Mouse (Mus musculus) mouse trophoblast stem cell (cell line): ENCODE data around the gene Pacsin1.
"Not testable (repeated sequence)": the region's sequence is repeated elsewhere in the genome, so short reads cannot be mapped to it uniquely, and the experiment has no call there.

ENCODE experiments used
- in situ Hi-C, 2 experiments: fragments of 300-500 bp; cut with MseI, MboI; formaldehyde crosslinking; loops; 2 replicates in 1 of 2; 3 replicates in 1 of 2; pipeline ENCODE4 v1.15.1; 2025

Gene Pacsin1

DNA sequence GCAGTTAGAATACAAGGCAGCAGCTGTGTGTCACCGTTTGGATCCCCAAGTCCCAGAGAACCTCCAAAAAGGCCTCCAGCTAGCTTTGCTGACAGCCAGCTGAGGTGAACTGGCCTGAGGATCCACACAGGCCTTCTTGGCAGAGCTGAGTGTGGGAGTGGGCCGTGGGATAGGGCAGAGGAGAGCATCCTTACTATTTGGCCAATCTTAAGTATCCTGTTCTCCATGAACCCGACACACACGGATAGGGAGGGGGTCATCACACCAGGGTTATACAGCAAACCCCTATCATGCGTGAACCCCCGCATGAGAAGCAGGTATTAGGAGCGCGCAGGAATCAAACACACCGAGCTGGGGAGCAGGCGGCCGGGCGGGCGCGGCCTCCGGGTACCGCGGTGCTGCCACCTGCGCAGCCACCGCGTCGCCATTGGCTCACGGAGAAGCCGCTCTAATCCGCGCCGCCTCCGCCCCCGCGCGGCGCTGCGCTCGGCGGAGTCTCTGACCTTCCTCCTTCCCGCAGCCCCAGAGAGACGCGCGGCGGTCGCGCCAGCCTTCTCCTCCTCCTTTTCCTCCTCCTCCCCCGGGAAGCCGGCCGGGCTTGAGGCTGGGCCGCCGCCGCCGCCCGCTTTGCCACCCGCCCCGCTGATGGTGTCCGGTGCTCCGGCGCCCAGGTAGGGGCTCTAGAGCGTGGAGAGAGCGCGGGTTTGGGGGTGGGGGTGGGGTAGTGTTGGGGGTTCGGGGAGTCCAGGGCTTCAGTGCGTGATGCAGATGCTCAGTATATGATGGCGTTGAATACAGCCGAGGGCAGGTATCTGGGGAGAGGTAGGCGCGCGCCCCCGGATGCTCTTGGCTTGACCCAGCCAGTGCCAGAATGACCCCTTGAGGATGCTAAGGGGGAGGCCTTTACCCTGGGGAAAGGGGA, at the start of gene Pacsin1:
Pacsin1 (plus strand) TSS at position 421 of the 922 bp plus-strand sequence.
- in situ Hi-C loops, result no loop called here

DNA sequence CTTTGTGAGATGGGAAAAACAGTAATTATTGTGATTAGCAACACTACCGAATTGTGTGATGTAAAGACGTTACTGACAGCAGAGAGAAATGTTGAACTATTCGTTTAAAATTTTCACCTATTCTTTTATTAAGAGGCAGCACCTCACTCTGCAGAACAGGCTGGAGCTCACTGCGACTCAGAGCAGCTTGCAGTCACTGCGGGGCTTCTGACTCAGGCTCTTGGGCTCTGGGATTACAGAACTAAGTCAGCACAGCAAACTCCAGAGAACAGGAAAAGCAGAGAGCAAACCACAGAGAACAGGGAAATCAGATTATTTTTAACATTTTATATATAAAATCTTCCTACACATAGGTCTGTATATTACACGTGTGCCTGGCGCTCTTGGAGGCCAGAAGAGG, 45.7 kb upstream of the Pacsin1 start:
- in situ Hi-C loops, result no loop called here

DNA sequence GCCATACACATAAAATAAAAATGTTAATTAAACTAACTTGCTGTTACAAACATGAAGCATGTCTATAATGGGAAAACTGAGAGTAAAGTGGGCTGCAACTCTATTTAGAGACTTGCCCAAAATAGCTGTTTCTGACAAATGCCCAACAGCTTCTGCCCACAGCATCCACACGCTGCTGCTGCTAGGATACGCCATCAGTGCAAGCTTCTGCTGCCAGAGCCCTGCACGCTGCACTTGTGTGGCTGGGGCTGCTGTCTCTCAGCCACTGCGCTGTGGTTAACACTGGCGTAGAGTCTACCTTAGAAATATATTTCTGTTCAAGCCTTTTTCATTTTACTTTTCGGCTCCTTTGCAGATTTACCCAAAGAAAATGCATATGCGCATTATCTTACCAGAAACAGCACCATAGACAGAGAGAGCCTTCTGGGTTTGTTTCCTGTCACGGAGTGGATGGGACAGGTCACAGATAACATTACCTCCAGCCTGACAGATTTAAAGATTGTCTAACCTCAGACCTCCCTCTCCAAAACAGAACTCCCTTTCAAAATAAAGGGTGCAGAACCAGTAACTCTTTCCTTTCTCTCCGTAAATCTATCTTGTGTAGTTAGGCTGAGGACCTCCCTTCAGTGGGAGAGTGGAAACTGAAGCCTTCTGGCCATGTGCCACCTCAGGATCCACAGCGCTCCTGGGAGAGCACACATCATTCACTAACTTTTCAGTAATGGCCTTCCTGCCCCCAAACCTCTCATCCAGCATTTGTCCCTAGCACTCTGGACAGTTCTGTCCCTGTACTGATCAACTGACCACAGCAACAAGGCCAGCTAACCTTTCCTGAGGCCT, 44.4 kb upstream of the Pacsin1 start:
- in situ Hi-C loops, result no loop called here

DNA sequence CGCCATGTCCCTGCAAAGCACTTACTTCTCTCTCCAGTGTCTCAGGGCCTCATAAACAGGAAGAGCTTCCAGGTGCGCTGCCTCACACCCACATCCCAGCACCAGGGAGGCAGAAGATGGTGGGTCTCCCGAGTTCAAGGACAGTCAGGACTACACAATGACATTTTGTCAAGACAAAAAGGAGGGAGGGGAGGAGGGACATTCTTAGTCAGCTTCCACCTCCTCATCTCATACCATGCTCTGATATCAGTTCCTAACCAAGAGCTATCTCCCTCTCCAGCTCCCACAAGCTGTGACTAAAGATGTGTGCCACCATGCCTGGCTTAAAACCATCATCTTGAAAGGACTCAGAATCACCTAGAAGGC, 43.8 kb upstream of the Pacsin1 start:
- in situ Hi-C loops, result no loop called here

DNA sequence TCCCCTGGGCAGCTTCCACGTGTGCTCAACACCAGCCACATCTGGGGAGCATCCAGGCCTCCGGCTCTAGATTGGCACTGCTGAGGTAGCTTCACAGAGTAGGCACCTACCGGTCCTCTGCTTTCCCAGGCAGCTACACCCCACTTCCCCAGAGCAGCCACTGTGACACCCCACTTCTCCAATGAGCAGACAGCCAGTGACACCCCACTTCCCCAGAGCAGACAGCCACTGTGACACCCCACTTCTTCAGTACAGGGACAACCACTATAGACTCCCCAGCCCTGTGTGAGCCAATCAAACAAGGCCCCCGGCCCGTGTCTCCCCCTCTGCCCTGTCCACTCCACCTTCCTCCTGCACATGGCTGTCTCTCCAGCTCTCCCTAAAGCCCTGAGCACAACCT, 43.3 kb upstream of the Pacsin1 start:
- in situ Hi-C loops, result no loop called here

DNA sequence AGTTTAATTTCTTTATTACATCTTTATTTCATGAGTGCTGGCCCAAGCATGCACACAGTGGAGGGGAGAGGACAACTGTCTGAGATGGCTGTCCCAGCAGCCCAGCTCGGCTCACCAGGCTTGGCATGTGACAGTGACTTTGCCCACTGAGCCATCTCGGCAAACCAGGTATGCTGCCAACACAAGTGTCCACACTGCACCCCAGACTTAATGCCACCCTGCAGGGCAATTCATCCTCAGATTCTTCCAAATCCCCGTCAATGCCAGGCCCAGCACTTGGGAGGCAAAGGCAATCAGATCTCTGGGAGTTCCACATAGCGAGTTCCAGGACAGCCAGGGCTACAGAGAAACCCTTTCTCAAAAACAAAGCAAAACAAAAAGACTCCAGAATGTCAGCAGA, 42.3 kb upstream of the Pacsin1 start:
- in situ Hi-C loops, result no loop called here

DNA sequence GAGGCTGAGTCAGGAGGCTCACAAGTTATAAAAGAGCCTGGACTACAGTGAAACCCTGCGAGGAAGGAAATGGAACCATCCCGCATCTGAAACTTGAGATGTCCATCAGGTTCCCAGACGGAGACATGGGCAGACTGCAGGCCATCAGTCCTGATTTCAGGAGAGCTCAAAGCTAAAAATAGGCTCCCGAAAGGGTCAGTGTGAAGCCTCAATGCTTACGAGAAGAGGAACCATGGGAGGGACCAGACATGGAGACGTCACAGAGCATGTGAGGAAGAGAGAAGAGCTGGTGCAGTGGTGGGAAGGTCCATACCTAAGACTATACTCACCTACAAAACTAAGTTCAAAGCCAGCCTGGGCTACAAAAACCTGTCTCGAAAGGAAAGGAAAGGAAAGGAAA, 39.9 kb upstream of the Pacsin1 start:
- in situ Hi-C loops, result no loop called here

DNA sequence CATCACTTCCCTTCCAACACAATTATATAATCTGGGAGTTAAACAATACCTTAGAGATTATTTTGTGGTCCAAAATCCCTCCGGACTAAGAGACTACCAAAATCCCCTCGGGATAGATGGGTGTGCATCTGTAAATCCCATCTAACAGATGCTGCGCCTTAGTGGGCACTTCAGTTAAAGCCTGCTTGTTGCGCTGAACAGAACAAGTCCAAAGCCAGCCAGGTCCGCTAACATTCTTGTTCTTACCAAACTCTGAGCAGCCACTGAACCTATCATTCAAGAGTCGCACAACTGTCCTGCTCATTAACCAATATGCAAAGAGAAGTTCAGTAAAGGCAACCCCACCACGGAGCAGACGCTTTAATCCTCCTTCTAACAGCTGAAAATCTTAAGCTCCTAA, 34.1 kb upstream of the Pacsin1 start:
- in situ Hi-C loops, result no loop called here

DNA sequence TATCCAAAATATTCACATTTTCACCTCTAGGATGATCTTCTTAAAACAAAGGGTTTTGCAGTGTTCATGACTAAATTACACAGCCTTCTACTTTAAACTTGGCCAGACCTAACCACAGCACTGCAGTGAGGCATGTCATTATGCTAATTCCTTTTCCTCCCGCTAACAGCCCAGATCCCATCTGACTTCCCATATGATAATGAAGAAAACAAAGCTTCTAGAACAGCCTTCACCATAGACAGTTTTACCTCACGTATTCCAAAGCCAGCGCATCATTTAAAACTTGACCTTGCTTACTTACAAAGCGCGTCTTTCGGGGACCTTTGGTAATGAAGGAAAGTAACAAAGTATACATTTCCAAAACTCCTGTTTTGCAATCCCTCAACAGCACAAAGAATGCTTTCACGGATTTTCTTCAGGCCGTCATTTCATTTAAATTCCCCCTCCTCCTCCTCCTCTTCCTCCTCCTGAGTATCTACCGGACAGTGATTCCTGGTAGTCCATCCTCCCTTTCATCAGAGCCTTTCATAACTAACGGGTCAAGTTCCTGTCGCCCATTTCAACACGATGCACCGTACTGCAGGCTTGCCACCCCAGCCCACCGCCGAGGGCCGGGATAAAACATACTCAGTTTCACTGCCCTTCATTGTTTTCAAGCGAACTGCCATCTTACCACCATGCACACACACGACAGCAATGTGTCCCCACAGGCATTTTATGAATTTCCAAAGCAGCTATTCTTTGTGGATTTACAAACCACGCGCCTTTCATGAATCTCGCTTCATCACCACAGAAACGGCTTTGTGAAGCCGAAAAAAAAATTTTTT, 33.4 kb upstream of the Pacsin1 start:
- in situ Hi-C loops, result no loop called here

DNA sequence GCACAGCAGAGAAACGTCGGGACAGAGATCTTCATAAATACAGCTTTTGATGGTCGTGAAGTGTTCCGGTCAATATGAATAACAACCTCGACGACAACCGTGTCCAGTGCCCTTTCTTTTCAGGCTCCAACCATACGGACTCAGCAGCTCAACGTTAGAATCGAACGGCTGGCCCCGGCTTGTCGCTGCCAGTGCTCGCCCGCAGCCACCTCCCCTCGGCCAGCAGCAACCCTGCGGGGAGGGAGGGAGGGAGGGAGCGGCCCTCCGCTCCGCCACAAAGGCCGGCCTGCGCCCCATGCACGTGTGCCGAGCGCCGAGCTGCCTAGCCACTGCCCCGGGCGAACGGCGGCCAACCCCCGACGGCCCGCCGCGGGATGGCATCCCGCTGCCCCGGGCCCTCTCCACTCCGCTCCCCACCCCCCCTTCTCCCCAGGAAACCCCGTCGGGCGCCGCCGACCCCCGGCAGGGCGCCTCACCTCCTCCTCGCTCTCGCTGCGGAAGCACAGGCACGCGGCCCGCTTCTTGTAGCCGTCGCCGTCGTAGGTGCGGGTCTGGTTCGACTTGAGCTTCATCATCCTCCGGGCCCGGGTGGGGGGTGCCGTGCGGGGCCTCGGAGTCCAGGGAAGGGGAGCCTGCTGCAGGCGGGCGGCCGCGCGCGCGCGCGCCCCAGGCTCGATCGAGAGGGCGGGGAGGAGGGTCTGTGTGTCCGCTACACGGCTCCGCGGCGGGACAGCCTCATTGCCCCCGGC, 32.5 kb upstream of the Pacsin1 start:
- in situ Hi-C loops, result no loop called here

DNA sequence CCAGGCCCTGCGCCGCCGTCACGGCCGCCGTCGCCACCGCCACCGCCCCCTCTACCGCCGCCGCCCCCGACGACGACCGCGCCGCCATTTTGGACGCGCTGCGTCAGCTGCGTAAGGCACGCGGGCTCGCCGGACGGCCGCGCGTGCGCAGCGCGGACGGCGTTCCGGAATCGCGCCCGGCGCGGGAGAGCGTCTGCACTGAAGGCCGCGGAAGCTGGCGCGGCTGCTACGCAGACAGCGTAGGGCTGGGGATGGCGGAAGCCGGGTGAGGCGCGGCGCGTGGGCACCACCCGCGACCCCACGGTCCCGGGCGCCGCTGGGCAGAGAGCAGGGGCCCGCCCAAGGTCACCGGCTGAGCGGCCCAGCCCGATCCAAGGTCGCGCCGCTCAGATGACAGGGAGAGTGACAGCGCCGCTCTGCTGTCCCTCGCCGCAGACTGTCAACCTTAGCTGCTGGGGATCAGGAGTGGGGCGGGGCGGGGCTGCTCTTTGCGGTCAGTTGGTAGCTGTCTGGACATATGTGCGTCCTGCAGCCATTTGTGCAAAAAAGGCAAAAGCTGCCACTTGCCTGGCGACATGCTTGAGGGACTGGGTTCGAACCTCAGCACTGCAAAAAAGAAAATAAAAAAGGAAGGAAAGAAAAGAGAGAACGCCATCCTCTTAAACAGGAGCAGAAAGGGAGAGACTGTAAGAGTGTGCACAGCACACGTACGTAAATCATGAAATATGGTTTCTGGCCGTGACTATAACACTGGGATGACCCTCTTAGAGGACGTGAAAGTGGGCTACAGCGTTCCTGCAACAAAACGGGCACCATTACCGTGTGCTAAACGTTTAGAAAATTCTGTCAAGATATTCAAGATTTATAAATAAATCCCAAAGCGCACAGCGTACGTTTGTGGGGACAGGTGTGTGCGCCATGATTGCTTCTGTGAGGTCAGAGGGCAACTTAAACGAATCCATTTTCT, 31.7 kb upstream of the Pacsin1 start, which contains the start of gene Nudt3:
Nudt3 (minus strand) TSS at position 136 of the 967 bp plus-strand sequence.
- in situ Hi-C loops, result no loop called here

DNA sequence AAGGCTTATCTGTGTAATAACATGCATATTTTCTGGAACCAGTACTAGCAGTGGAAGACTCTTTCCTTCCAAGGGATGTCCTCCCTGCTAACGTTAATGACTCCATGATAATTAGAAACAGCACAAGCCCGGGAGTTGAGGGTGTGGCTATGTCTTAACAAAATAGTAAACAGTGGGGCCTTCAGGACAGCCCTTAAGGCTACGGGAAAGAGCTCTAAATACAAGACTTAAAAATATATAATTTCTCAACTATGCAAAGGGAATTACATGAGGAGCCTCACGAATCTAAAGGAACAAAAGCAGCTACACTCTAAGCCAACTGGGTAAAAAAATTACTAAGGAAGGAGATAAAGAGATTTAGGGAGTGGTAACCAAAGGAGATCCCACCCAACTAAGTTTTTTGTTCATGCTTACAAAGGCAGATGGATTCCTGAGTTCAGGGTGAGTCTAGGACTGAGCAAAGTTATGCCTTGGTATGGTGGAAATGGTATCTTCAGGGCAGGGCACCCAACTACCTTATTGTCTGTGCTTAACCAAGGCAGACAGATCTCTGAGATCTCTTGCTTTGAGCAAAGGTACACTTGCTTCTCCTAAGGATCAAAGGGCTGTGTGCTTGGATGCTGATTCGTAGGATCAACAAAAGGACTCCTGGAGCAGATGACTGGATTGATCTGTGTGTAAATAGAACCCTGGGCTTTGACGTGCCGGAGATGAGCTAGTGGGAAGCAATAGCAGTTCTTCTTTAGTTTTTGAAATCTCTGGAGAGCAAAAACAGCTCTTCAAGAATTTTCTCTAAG, 29.7 kb upstream of the Pacsin1 start:
- in situ Hi-C loops, result no loop called here

DNA sequence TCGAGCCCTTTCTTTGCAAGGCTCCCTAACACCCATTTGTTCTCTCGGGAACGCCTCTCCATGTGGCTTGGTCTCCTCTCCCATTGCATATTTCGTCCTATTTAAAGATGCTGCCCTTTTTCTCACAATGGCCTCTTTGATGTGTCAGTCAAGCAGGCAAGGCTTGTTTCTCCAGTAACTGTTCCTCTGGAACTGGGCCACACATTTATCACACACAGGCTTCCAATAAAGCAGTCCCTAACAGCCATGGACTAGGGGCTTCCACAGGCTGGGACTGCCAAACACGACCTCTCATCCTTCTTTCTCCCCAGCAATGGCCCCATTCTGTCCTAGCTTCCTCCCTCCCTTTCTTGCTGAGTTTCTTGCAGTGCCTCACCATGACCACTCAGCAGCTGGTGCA, 28.6 kb upstream of the Pacsin1 start:
- in situ Hi-C loops, result no loop called here

DNA sequence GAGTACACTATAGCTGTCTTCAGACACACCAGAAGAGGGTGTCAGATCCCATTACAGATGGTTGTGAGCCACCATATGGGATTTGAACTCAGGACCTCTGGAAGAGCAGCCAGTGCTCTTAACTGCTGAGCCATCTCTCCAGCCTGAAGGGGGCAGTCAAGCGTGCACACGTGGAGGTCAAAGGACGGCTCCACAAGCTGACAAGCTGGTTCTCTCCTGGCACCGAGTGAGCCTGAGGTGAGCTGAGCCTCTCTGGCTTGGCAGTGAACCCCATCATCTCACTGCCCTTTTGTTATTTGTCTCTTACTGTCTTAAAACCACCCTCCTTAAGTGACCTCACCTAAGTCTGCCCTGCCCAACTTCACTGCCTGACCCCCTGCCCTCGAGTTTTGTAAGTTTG, 27.9 kb upstream of the Pacsin1 start:
- in situ Hi-C loops, result no loop called here

DNA sequence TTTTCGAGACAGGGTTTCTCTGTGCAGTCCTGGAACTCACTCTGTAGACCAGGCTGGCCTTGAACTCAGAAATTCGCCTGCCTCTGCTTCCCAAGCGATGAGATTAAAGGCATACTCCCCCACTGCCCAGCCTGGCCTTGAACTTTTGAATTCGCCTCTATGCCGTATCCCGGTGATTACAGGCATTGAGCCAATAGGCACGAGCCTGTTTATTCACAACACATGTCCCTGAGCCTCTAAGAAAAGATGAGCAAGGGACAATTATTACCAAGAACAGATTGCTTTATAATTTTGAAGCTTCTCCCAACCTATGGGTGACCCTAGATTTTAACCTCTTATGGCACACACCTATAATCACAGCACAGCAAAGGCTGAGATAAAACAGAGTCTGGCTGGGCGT, 26.9 kb upstream of the Pacsin1 start:
- in situ Hi-C loops, result no loop called here

DNA sequence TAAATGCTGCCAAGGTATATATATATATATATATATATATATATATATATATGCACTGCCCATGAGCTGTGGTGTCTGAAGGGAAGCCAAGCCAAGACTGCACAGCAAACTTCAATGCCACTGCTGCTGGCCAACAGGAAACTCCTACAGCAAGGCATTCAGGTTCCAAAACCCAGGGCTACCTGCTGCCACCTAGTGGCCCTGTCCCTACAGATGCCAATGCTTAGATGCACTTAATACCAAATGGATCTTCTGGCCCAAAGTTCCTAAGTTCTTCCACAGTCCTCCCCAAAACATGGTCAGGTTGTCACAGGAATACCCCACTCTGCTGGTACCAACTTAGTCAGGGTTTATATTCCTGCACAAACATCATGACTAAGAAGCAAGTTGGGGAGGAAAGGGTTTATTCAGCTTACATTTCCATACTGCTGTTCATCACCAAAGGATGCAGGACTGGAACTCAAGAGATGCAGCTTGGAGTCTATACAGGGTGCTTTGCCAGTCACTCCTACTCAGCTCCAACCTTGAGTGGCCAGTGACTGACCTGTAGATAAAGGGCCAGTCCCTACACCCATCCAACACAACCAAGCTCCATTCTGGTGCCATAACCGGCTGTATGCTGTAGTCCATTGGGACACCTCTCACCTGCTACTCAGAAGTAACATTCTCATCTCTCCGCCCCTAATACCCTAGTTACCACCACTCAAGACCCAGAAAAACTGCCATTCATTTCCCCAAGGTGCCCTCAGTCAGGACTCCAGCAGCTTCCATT, 25.9 kb upstream of the Pacsin1 start:
- in situ Hi-C loops, result no loop called here

DNA sequence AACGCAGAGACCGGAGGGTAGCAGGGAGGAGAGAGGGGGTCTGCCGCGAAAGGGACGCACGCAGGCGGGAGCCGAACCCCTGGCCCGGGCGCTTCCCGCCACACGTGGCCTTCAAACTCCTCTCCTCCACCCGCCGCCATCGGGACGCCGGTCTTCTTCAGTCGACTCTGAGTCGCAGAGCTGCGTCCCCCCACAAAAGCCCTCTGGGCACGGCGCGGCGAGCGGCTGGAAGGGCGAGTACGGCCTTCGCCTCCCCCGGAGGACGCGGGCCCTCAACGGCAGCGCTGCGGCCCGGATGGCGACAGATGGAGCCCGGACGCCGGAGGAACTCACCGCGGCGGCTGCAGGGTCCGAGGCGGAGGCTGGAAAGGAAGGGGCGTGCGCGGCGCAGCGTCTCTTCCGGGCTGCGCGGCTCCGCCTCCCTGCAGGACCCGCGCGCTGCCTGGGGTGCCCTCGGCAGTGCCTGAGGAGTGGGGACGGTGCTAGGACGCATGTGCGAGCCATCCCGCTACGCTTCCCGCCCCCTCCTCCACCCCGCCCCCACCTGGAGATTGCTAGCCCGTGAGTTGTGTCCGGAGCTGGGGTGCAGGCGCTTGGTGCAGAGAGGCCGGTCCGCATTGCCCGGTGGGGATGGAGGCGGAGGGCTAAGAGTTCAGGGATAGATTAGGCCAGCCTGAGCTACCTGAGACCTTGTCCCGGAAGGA, 20.3 kb upstream of the Pacsin1 start, which contains the start of gene RPS10-NUDT3:
RPS10-NUDT3 (minus strand) TSS at position 352 of the 704 bp plus-strand sequence.
- in situ Hi-C loops, result no loop called here

DNA sequence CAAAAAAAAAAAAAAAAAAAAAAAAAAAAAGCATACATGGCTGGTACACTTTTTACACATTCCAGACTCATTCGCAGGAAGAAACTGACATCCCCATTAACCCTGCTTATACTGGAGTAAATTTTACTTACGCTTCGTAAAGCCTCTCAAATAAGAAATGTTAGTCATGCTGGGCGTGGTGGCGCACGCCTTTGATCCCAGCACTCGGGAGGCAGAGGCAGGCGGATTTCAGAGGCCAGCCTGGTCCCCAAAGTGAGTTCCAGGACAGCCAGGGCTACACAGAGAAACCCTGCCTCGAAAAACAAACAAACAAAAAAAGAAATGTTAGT, 19.8 kb upstream of the Pacsin1 start:
- in situ Hi-C loops, result not testable (repeated sequence)
